Mouse (Mus musculus) liver, embryonic 13.5 days (tissue): ENCODE measurements around the gene Cxcr1. TPM values are rescaled to one million over a fixed set of nuclear protein-coding genes. Genes with fewer than 3 reads are reported as not detected.
A peak's percentile ranks its signal among the peaks of the same experiment; 100 is the strongest.
"Not testable (repeated sequence)": the region's sequence is repeated elsewhere in the genome, so short reads cannot be mapped to it uniquely, and the experiment has no call there.

Experiments
- ATAC-seq: fragments of 200-750 bp; cut with Nextera tagmentation; 2 replicates; pipeline ENCODE4 v1.8.0; 2017; ENCODE audit warnings: low read depth, mild to moderate bottlenecking, moderate number of reproducible peaks, moderate library complexity
- DNase-seq: peaks from one replicate; pipeline ENCODE4 v3.0.0; 2022
- H3K27ac ChIP-seq: fragments of 300-500 bp; sonication (generic); 2 replicates; pipeline ENCODE4 v1.5.1; 2015; ENCODE audit warnings: moderate library complexity, mild to moderate bottlenecking, inconsistent platforms
- H3K27me3 ChIP-seq: fragments of 300-500 bp; sonication (generic); 2 replicates; pipeline ENCODE4 v1.6.1; 2015; ENCODE audit warnings: mild to moderate bottlenecking, inconsistent platforms
- H3K36me3 ChIP-seq: fragments of 300-500 bp; sonication (generic); 2 replicates; pipeline ENCODE4 v1.6.1; 2015; ENCODE audit warnings: mild to moderate bottlenecking, inconsistent platforms
- H3K4me1 ChIP-seq: fragments of 300-500 bp; sonication (generic); replicated peaks from 2 replicates; pipeline ENCODE4 v1.6.1; 2015; ENCODE audit warnings: inconsistent platforms
- H3K4me2 ChIP-seq: fragments of 300-500 bp; sonication (generic); 2 replicates; pipeline ENCODE4 v1.6.1; 2015; ENCODE audit warnings: inconsistent platforms, mild to moderate bottlenecking, moderate library complexity
- H3K4me3 ChIP-seq: fragments of 300-500 bp; sonication (generic); replicated peaks from 2 replicates; pipeline ENCODE4 v1.5.1; 2015; ENCODE audit warnings: mild to moderate bottlenecking, inconsistent platforms
- H3K9ac ChIP-seq: fragments of 300-500 bp; sonication (generic); 2 replicates; pipeline ENCODE4 v1.6.1; 2015; ENCODE audit warnings: mild to moderate bottlenecking, inconsistent platforms
- H3K9me3 ChIP-seq: fragments of 300-500 bp; sonication (generic); replicated peaks from 2 replicates; pipeline ENCODE4 v1.6.1; 2016; ENCODE audit warnings: inconsistent platforms
- WGBS: fragments of 180-500 bp; shearing (Covaris S2); methylation state at CpG from one replicate; pipeline ENCODE4 v1.1.7; 2015; ENCODE audit not compliant: insufficient replicate concordance; 5-methylcytosine and 5-hydroxymethylcytosine counted together
- microRNA counts: library from miRNA; unstranded; fragments of <30 nt; microRNA quantifications from one replicate; lab custom pipeline; 2016
- microRNA-seq: library from miRNA; unstranded; fragments of <30 nt; microRNA quantifications from one replicate; pipeline ENCODE4, GENCODE M21; 2016
- polyA plus RNA-seq: library from polyadenylated mRNA; unstranded; fragments of >200 nt; fragmentation: Nextera tagmentation; extraction: Ambion mirVana; gene quantifications from 2 replicates; pipeline ENCODE4 v1.2.1, GENCODE M21; 2015

The Cxcr1 gene
- polyA plus RNA-seq, 1 experiment from 2014 or later: not detected

- not testable (repeated sequence) for ATAC-seq
Observed at GRCm38 (mm10) chr1:74159613-74160012, 34.8 kb downstream of the Cxcr1 start.

GRCm38 (mm10) chr1:74156381-74156910 is 38.0 kb downstream of the Cxcr1 start:
- H3K4me3 ChIP-seq: no peak overlapping the region; the same call in 1 of the 2 replicates
- H3K36me3 ChIP-seq: no peaks in the 10 kb centered on the region
- H3K27ac ChIP-seq: no peak overlapping the region
- no peak overlapping the region for H3K4me2 ChIP-seq
- H3K9ac ChIP-seq: no peak overlapping the region
- WGBS: 22% methylated on average over 14 of the region's 14 CpGs
- peaks cover 11% of the 10 kb centered on the region for H3K4me1 ChIP-seq
- ATAC-seq (no peak), DNase-seq (no peak)
- no peaks in the 10 kb centered on the region for H3K9me3 ChIP-seq
- no peaks in the 10 kb centered on the region for H3K27me3 ChIP-seq

More at GRCm38 (mm10) chr1:74159613-74160012, 34.8 kb downstream of the Cxcr1 start:
- 42% methylated on average over 5 of the region's 5 CpGs for WGBS
- H3K36me3 ChIP-seq, H3K27me3 ChIP-seq, H3K9ac ChIP-seq, H3K27ac ChIP-seq, H3K4me3 ChIP-seq, DNase-seq, H3K9me3 ChIP-seq, H3K4me1 ChIP-seq, H3K4me2 ChIP-seq: not testable (repeated sequence)

- no peak for ATAC-seq
- peaks cover 19% of the 10 kb centered on the region for H3K4me1 ChIP-seq
- DNase-seq: no peak
- WGBS: 36% methylated on average over 6 of the region's 6 CpGs
- no peak overlapping the region for H3K9ac ChIP-seq
- H3K36me3 ChIP-seq: no peaks in the 10 kb centered on the region
- no peak overlapping the region for H3K27ac ChIP-seq
- H3K27me3 ChIP-seq: no peaks in the 10 kb centered on the region
- no peak overlapping the region for H3K4me2 ChIP-seq
- H3K9me3 ChIP-seq: no peaks in the 10 kb centered on the region
- H3K4me3 ChIP-seq: no peak overlapping the region
Observed at GRCm38 (mm10) chr1:74155435-74156012, 38.9 kb downstream of the Cxcr1 start.

- no peaks in the 10 kb centered on the region for H3K27me3 ChIP-seq
- no peaks in the 10 kb centered on the region for H3K36me3 ChIP-seq
- H3K9ac ChIP-seq: no peak within 1 kb of the TSS
- H3K27ac ChIP-seq: no peak within 1 kb of the TSS
- DNase-seq (no peak), ATAC-seq (no peak)
- H3K4me2 ChIP-seq: no peak within 1 kb of the TSS
- no peaks in the 10 kb centered on the region for H3K9me3 ChIP-seq
- 26% methylated on average over 8 of the region's 8 CpGs for WGBS
- no peak within 1 kb of the TSS for H3K4me3 ChIP-seq
- H3K4me1 ChIP-seq: peaks cover 19% of the 10 kb centered on the region
Observed at GRCm38 (mm10) chr1:74153461-74154184, 40.8 kb downstream of the Cxcr1 start, which contains the start of gene Cxcr2. Gene Cxcr2 (plus strand): TSS chr1:74153989.

DNA sequence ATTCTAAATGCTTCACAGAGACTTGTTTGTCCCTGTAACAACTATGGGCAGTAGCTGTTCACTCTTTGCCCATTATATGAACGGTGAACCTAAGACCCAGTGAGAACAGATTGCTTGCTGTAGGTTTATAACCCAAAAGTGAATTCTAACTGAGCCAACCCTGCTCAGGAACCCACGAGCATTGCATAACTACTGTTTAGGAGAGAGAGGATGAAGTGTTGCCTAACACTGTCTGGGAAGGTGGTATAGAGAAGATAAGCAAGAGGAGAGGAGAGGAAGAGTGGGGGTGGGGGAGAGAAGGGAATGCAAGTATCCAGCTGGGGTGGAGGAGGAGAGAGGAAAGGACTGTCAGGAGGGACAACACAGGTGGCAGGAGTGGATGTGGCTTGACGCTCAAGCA is 43.3 kb downstream of the Cxcr1 start:
- Histone ChIP-seq H3K4me3 (no peak overlapping the region), H3K4me2 (no peak overlapping the region), H3K27me3 (no peaks in the 10 kb centered on the region), H3K4me1 (peaks cover 33% of the 10 kb centered on the region), H3K36me3 (no peaks in the 10 kb centered on the region), H3K9ac (no peak overlapping the region), H3K27ac (no peak overlapping the region), H3K9me3 (no peaks in the 10 kb centered on the region)
- ATAC-seq (no peak), DNase-seq (no peak)
- WGBS: 10% methylated on average over 3 of the region's 3 CpGs

GRCm38 (mm10) chr1:74150101-74150500 is 44.3 kb downstream of the Cxcr1 start:
- WGBS: 61% methylated on average over 3 of the region's 3 CpGs
- H3K36me3 ChIP-seq: no peaks in the 10 kb centered on the region

DNA sequence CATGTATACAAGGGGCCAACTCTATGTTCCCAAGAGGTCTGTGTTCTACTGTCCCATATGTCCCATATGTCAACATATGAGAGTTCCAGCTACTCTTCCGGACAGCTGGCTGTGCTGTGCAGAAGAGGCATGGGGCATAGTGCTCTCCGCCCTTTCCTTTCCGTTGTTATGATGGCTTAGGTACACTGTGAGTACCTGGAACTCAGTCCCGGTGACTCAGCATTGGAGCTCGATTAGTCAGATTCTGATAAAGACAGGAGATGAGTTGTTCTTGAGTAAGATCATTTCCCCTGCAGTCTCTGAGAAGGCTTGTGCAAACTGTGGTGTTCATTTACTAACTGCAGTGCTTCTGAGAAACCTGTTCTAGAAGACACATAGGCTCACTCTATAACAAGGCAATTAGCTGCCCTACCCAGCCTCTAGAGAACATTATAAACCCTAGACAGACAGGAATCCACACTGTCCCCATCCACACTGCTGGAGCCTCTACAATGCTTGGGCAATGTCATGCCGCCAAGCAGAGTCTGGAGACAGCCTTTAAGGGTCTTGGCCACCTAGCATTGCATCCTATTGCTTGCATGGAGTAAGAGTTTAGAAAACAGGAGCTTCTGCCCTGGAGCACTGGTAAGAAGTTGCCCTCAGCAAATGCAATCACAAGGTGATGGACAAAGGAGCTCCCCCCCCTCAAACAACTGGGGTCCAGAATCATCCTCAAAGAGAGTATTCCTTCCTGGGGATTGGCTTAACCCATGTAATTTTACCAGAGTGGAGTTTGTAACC is 45.1 kb downstream of the Cxcr1 start:
- Histone ChIP-seq H3K27me3 (no peaks in the 10 kb centered on the region), H3K9ac (no peak overlapping the region), H3K9me3 (no peaks in the 10 kb centered on the region), H3K4me3 (no peak overlapping the region), H3K27ac (no peak overlapping the region), H3K4me2 (no peak overlapping the region), H3K36me3 (no peaks in the 10 kb centered on the region), H3K4me1 (peaks cover 31% of the 10 kb centered on the region)
- 42% methylated on average over 6 of the region's 6 CpGs for WGBS
- ATAC-seq: no peak
- no peak for DNase-seq

More at GRCm38 (mm10) chr1:74150101-74150500, 44.3 kb downstream of the Cxcr1 start:
- no peak overlapping the region for H3K9ac ChIP-seq
- peaks cover 31% of the 10 kb centered on the region for H3K4me1 ChIP-seq
- DNase-seq (no peak), ATAC-seq (no peak)
- no peak overlapping the region for H3K4me2 ChIP-seq
- no peak overlapping the region for H3K27ac ChIP-seq
- H3K9me3 ChIP-seq: no peaks in the 10 kb centered on the region
- no peaks in the 10 kb centered on the region for H3K27me3 ChIP-seq
- H3K4me3 ChIP-seq: no peak overlapping the region

MicroRNA genes within 50 kb of the gene (microRNA counts, 519-probe panel; counts per million panel counts)
- microRNA mmu-miR-1928 (lab: Ali Mortazavi, UCI): 2,476 counts per million, percentile 10 among the panel's probes with 10 or more counts

Small RNA genes within 50 kb of the gene (microRNA-seq; reads per million reads assigned to microRNA genes)
- gene Mir1928: not detected

Other genes starting within 250 kb of the Cxcr1 start
- gene Tns1, start 70.2 kb downstream of the Cxcr1 start, polyA plus RNA-seq: 11.3 and 11.7 TPM in 2 replicates
- 0.10 TPM in 2 replicates for gene Rufy4, start 69.1 kb downstream of the Cxcr1 start, polyA plus RNA-seq
- gene Cxcr2, start 40.6 kb downstream of the Cxcr1 start, polyA plus RNA-seq: 0.53 and 0.89 TPM in 2 replicates
- gene Arpc2, start 41.5 kb upstream of the Cxcr1 start, polyA plus RNA-seq: 226 and 264 TPM in 2 replicates
- 0.64 and 0.75 TPM in 2 replicates for gene Gpbar1, start 83.9 kb upstream of the Cxcr1 start, polyA plus RNA-seq
- 104 and 107 TPM in 2 replicates for gene Aamp, start 90.1 kb upstream of the Cxcr1 start, polyA plus RNA-seq
- gene Pnkd, start 90.3 kb upstream of the Cxcr1 start, polyA plus RNA-seq: 36.5 and 39.8 TPM in 2 replicates
- gene Tmbim1, start 111.0 kb upstream of the Cxcr1 start, polyA plus RNA-seq: 15.9 and 18.0 TPM in 2 replicates
- gene Catip, start 167.5 kb upstream of the Cxcr1 start, polyA plus RNA-seq: 0.08 and 0.13 TPM in 2 replicates
- gene Slc11a1, start 180.6 kb upstream of the Cxcr1 start, polyA plus RNA-seq: 9.6 and 10.0 TPM in 2 replicates
- 33.1 and 35.6 TPM in 2 replicates for gene Ctdsp1, start 196.9 kb upstream of the Cxcr1 start, polyA plus RNA-seq
- gene Vil1, start 214.7 kb upstream of the Cxcr1 start, polyA plus RNA-seq: 0.62 and 0.90 TPM in 2 replicates